Mouse (Mus musculus): ENCODE measurements at regions not wholly inside any gene's neighbourhood (a gene's known extent, or its start where the extent isn't known, plus 50 kb on each side); places are given as distances from the start of the nearest gene placed in this dataset.

- TF ChIP-seq CTCF (IDR thresholded peaks at IDR 0.05; ENCODE audit: insufficient read depth, low read length), result no peak
- TF ChIP-seq POLR2A (IDR thresholded peaks at IDR 0.05; ENCODE audit: borderline replicate concordance, extremely low read depth, low read depth, low read length), result no peak
Measured at GRCm38 (mm10) chr1:63903620-63904019, 134.6 kb upstream of the 4933402D24Rik start.
